Mouse (Mus musculus): Measurements from ENCODE around the gene Batf2. TPM values are rescaled to one million over a fixed set of nuclear protein-coding genes. Genes with fewer than 3 reads are reported as not detected.

Batf2 gene
- total RNA-seq, 2 experiments from 2014 or later: not detected

GRCm38 (mm10) chr19:6216046-6216705 is 75.4 kb downstream of the Batf2 start:
- intact Hi-C loops (cut with DNase I): no loop called here

GRCm38 (mm10) chr19:6218606-6219005 is 77.8 kb downstream of the Batf2 start:
- no peak for DNase-seq
- intact Hi-C loops (cut with DNase I): no loop called here

More at GRCm38 (mm10) chr19:6216046-6216705, 75.4 kb downstream of the Batf2 start:
- DNase-seq: no peak

Other genes with a start within 250 kb of the Batf2 start
- 10 to 100 TPM; 10.2 to 11.7 TPM for gene Tigd3, start 246.8 kb upstream of the Batf2 start, total RNA-seq (2021)
- gene Dpf2, start 228.0 kb upstream of the Batf2 start, total RNA-seq (2021): 10 to 100 TPM; 76.1 to 84.1 TPM
- 10 to 100 TPM; 11.2 to 14.2 TPM for gene Cdc42ep2, start 216.2 kb upstream of the Batf2 start, total RNA-seq (2021)
- 10 to 100 TPM; 14.3 to 16.4 TPM for gene Pola2, start 176.8 kb upstream of the Batf2 start, total RNA-seq (2021)
- gene Slc22a20, start 154.8 kb upstream of the Batf2 start, total RNA-seq (2021): not detected
- 10 to 100 TPM; 12.1 to 14.2 TPM for gene Capn1, start 125.1 kb upstream of the Batf2 start, total RNA-seq (2021)
- 10 to 100 TPM; 38.6 to 39.4 TPM for gene Syvn1, start 94.4 kb upstream of the Batf2 start, total RNA-seq (2021)
- 10 to 100 TPM; 41.2 to 41.4 TPM for gene Mrpl49, start 83.2 kb upstream of the Batf2 start, total RNA-seq (2021)
- 100 to 1,000 TPM; 874 to 875 TPM for gene Fau, start 83.1 kb upstream of the Batf2 start, total RNA-seq (2021)
- 10 to 100 TPM; 25.1 to 27.5 TPM for gene Znhit2, start 79.8 kb upstream of the Batf2 start, total RNA-seq (2021)
- 10 to 100 TPM; 69.0 to 71.2 TPM for gene Tm7sf2, start 72.6 kb upstream of the Batf2 start, total RNA-seq (2021)
- 10 to 100 TPM; 96.6 to 96.8 TPM for gene Vps51, start 63.8 kb upstream of the Batf2 start, total RNA-seq (2021)
- gene Tmem262, start 61.0 kb upstream of the Batf2 start, total RNA-seq (2021): not detected
- 1 to 10 TPM; 1.1 TPM for gene Gm28374, start 58.7 kb upstream of the Batf2 start, total RNA-seq (2021)
- gene Zfpl1, start 56.0 kb upstream of the Batf2 start, total RNA-seq (2021): 10 to 100 TPM; 50.9 to 51.5 TPM
- gene Cdca5, start 56.0 kb upstream of the Batf2 start, total RNA-seq (2021): 1 to 10 TPM; 1.5 to 3.0 TPM
- gene AC131692.1, start 46.6 kb upstream of the Batf2 start, total RNA-seq (2021): not detected
- gene Naaladl1, start 35.2 kb upstream of the Batf2 start, total RNA-seq (2021): under 1 TPM; 0.14 to 0.32 TPM
- 10 to 100 TPM; 25.4 to 25.9 TPM for gene Sac3d1, start 22.3 kb upstream of the Batf2 start, total RNA-seq (2021)
- 10 to 100 TPM; 36.0 to 41.2 TPM for gene Snx15, start 12.7 kb upstream of the Batf2 start, total RNA-seq (2021)
- gene Arl2, start 565 bp downstream of the Batf2 start, total RNA-seq (2021): 10 to 100 TPM; 54.3 to 62.5 TPM
- gene Majin, start 43.4 kb downstream of the Batf2 start, total RNA-seq (2021): not detected
- gene Gpha2, start 85.4 kb downstream of the Batf2 start, total RNA-seq (2021): not detected
- 100 to 1,000 TPM; 189 to 193 TPM for gene Ppp2r5b, start 94.9 kb downstream of the Batf2 start, total RNA-seq (2021)
- gene Atg2a, start 100.7 kb downstream of the Batf2 start, total RNA-seq (2021): 10 to 100 TPM; 29.3 to 29.7 TPM
- 10 to 100 TPM; 87.1 to 87.7 TPM for gene Ehd1, start 135.7 kb downstream of the Batf2 start, total RNA-seq (2021)
- gene Cdc42bpg, start 165.5 kb downstream of the Batf2 start, total RNA-seq (2021): 1 to 10 TPM; 5.0 to 5.7 TPM
- gene Men1, start 194.0 kb downstream of the Batf2 start, total RNA-seq (2021): 10 to 100 TPM; 81.1 to 81.4 TPM
- 100 to 1,000 TPM in 1 of 2 experiments, 10 to 100 TPM in 1; 91.7 to 102 TPM for gene Map4k2, start 200.2 kb downstream of the Batf2 start, total RNA-seq (2021)
- gene Sf1, start 222.7 kb downstream of the Batf2 start, total RNA-seq (2021): 100 to 1,000 TPM; 231 to 244 TPM
- gene Pygm, start 243.4 kb downstream of the Batf2 start, total RNA-seq (2021): 1 to 10 TPM; 6.2 to 8.2 TPM